Mouse (Mus musculus): ENCODE measurements at regions not wholly inside any gene's neighbourhood (a gene's known extent, or its start where the extent isn't known, plus 50 kb on each side); places are given as distances from the start of the nearest gene placed in this dataset.

- no peaks in the 10 kb centered on the region for H3K27me3 ChIP-seq
- H3K9ac ChIP-seq = no peak overlapping the region
- WGBS = 93% methylated on average over 14 of the region's 14 CpGs
- H3K27ac ChIP-seq = no peak overlapping the region
- no peak for ATAC-seq (ENCODE audit: low FRiP score)
- no peak overlapping the region for H3K4me3 ChIP-seq (replicated peaks)
- no peaks in the 10 kb centered on the region for H3K9me3 ChIP-seq
- no peaks in the 10 kb centered on the region for H3K36me3 ChIP-seq (replicated peaks)
- H3K4me1 ChIP-seq = peaks cover 3% of the 10 kb centered on the region; the same call in 1 of the 2 replicates
- no peak overlapping the region for H3K4me2 ChIP-seq
Observed at GRCm38 (mm10) chr1:69440564-69441334, 246.3 kb downstream of the Ikzf2 start.

- no peak overlapping the region for H3K9ac ChIP-seq
- no peaks in the 10 kb centered on the region for H3K27me3 ChIP-seq
- no peak overlapping the region for H3K4me3 ChIP-seq (replicated peaks)
- H3K27ac ChIP-seq = no peak overlapping the region
- H3K4me1 ChIP-seq = no peaks in the 10 kb centered on the region
- H3K4me2 ChIP-seq = no peak overlapping the region
- H3K36me3 ChIP-seq (replicated peaks) = no peaks in the 10 kb centered on the region
- WGBS = 96% methylated on average over 8 of the region's 8 CpGs
- no peak for ATAC-seq (ENCODE audit: low FRiP score)
- H3K9me3 ChIP-seq = no peaks in the 10 kb centered on the region
Observed at GRCm38 (mm10) chr1:69437042-69437441, 250.0 kb downstream of the Ikzf2 start.

GRCm38 (mm10) chr1:69433655-69434357, 253.2 kb downstream of the Ikzf2 start:
- no peaks in the 10 kb centered on the region for H3K9me3 ChIP-seq
- H3K27me3 ChIP-seq = no peaks in the 10 kb centered on the region
- H3K36me3 ChIP-seq (replicated peaks) = no peaks in the 10 kb centered on the region
- H3K4me1 ChIP-seq = peaks cover 15% of the 10 kb centered on the region; the same call in 1 of the 2 replicates
- no peak overlapping the region for H3K4me3 ChIP-seq (replicated peaks)
- H3K9ac ChIP-seq = no peak overlapping the region
- no peak for ATAC-seq (ENCODE audit: low FRiP score)
- H3K27ac ChIP-seq = no peak overlapping the region
- H3K4me2 ChIP-seq = no peak overlapping the region
- 34% methylated on average over 8 of the region's 8 CpGs for WGBS

GRCm38 (mm10) chr1:69430683-69431407, 256.2 kb downstream of the Ikzf2 start:
- peaks cover 15% of the 10 kb centered on the region; the same call in 1 of the 2 replicates for H3K4me1 ChIP-seq
- no peak overlapping the region for H3K9ac ChIP-seq
- no peak overlapping the region for H3K4me2 ChIP-seq
- 41% methylated on average over 8 of the region's 8 CpGs for WGBS
- H3K9me3 ChIP-seq = no peaks in the 10 kb centered on the region
- no peaks in the 10 kb centered on the region for H3K36me3 ChIP-seq (replicated peaks)
- ATAC-seq (ENCODE audit: low FRiP score) = no peak
- H3K4me3 ChIP-seq (replicated peaks) = no peak overlapping the region
- no peaks in the 10 kb centered on the region for H3K27me3 ChIP-seq
- H3K27ac ChIP-seq = no peak overlapping the region

- Histone ChIP-seq H3K4me1 (peaks cover 15% of the 10 kb centered on the region; the same call in 1 of the 2 replicates), H3K4me2 (no peak overlapping the region), H3K36me3 (replicated peaks) (no peaks in the 10 kb centered on the region), H3K9me3 (no peaks in the 10 kb centered on the region), H3K4me3 (replicated peaks) (no peak overlapping the region), H3K27me3 (no peaks in the 10 kb centered on the region), H3K9ac (no peak overlapping the region), H3K27ac (no peak overlapping the region)
- 42% methylated on average over 5 of the region's 5 CpGs for WGBS
- no peak for ATAC-seq (ENCODE audit: low FRiP score)
Observed at GRCm38 (mm10) chr1:69429632-69430031, 257.4 kb downstream of the Ikzf2 start.

GRCm38 (mm10) chr1:69397676-69398075, 289.4 kb downstream of the Ikzf2 start:
- Histone ChIP-seq H3K9me3 (peaks cover 18% of the 10 kb centered on the region), H3K36me3 (replicated peaks) (no peaks in the 10 kb centered on the region), H3K4me2 (no peak overlapping the region), H3K4me1 (no peaks in the 10 kb centered on the region), H3K27me3 (no peaks in the 10 kb centered on the region), H3K9ac (no peak overlapping the region), H3K4me3 (replicated peaks) (no peak overlapping the region), H3K27ac (no peak overlapping the region)
- ATAC-seq (ENCODE audit: low FRiP score) = no peak
- 82% methylated on average over 2 of the region's 2 CpGs for WGBS

GRCm38 (mm10) chr1:69382374-69382773, 274.5 kb upstream of the Erbb4 start:
- no peak overlapping the region for H3K4me3 ChIP-seq (replicated peaks)
- 95% methylated on average over 1 of the region's 1 CpGs for WGBS
- H3K27me3 ChIP-seq = no peaks in the 10 kb centered on the region
- peaks cover 6% of the 10 kb centered on the region for H3K9me3 ChIP-seq
- H3K27ac ChIP-seq = no peak overlapping the region
- H3K9ac ChIP-seq = no peak overlapping the region
- no peaks in the 10 kb centered on the region for H3K4me1 ChIP-seq
- no peaks in the 10 kb centered on the region for H3K36me3 ChIP-seq (replicated peaks)
- no peak overlapping the region for H3K4me2 ChIP-seq
- ATAC-seq (ENCODE audit: low FRiP score) = no peak

- no peaks in the 10 kb centered on the region for H3K4me1 ChIP-seq
- H3K4me3 ChIP-seq (replicated peaks) = no peak overlapping the region
- no peak for ATAC-seq (ENCODE audit: low FRiP score)
- H3K9me3 ChIP-seq = peaks cover 14% of the 10 kb centered on the region
- no peak overlapping the region for H3K27ac ChIP-seq
- no peaks in the 10 kb centered on the region for H3K36me3 ChIP-seq (replicated peaks)
- no peak overlapping the region for H3K9ac ChIP-seq
- 91% methylated on average over 7 of the region's 7 CpGs for WGBS
- no peak overlapping the region for H3K4me2 ChIP-seq
- no peaks in the 10 kb centered on the region for H3K27me3 ChIP-seq
Observed at GRCm38 (mm10) chr1:69379741-69380140, 271.9 kb upstream of the Erbb4 start.

GRCm38 (mm10) chr1:69376923-69377706, 269.3 kb upstream of the Erbb4 start:
- Histone ChIP-seq H3K36me3 (replicated peaks) (no peaks in the 10 kb centered on the region), H3K4me2 (no peak overlapping the region), H3K27me3 (no peaks in the 10 kb centered on the region), H3K9me3 (peaks cover 14% of the 10 kb centered on the region), H3K9ac (no peak overlapping the region), H3K4me3 (replicated peaks) (no peak overlapping the region), H3K4me1 (no peaks in the 10 kb centered on the region), H3K27ac (no peak overlapping the region)
- no peak for ATAC-seq (ENCODE audit: low FRiP score)
- 96% methylated on average over 46 of the region's 46 CpGs for WGBS

GRCm38 (mm10) chr1:69375246-69375645, 267.4 kb upstream of the Erbb4 start:
- no peaks in the 10 kb centered on the region for H3K4me1 ChIP-seq
- no peak overlapping the region for H3K4me3 ChIP-seq (replicated peaks)
- no peak for ATAC-seq (ENCODE audit: low FRiP score)
- no peaks in the 10 kb centered on the region for H3K27me3 ChIP-seq
- H3K4me2 ChIP-seq = no peak overlapping the region
- H3K9ac ChIP-seq = no peak overlapping the region
- WGBS = 50% methylated on average over 1 of the region's 1 CpGs
- H3K9me3 ChIP-seq = peaks cover 14% of the 10 kb centered on the region
- H3K27ac ChIP-seq = no peak overlapping the region
- H3K36me3 ChIP-seq (replicated peaks) = no peaks in the 10 kb centered on the region

GRCm38 (mm10) chr1:69370078-69370477, 262.2 kb upstream of the Erbb4 start:
- H3K4me2 ChIP-seq = no peak overlapping the region
- H3K9ac ChIP-seq = no peak overlapping the region
- no peak overlapping the region for H3K4me3 ChIP-seq (replicated peaks)
- no peaks in the 10 kb centered on the region for H3K4me1 ChIP-seq
- ATAC-seq (ENCODE audit: low FRiP score) = no peak
- no peaks in the 10 kb centered on the region for H3K27me3 ChIP-seq
- no peaks in the 10 kb centered on the region for H3K9me3 ChIP-seq
- no peak overlapping the region for H3K27ac ChIP-seq
- WGBS = 92% methylated on average over 2 of the region's 2 CpGs
- no peaks in the 10 kb centered on the region for H3K36me3 ChIP-seq (replicated peaks)

GRCm38 (mm10) chr1:69367531-69367930, 259.7 kb upstream of the Erbb4 start:
- Histone ChIP-seq H3K4me2 (no peak overlapping the region), H3K4me1 (no peaks in the 10 kb centered on the region), H3K9ac (no peak overlapping the region), H3K36me3 (replicated peaks) (no peaks in the 10 kb centered on the region), H3K9me3 (no peaks in the 10 kb centered on the region), H3K4me3 (replicated peaks) (no peak overlapping the region), H3K27me3 (no peaks in the 10 kb centered on the region), H3K27ac (no peak overlapping the region)
- ATAC-seq (ENCODE audit: low FRiP score) = no peak
- 63% methylated on average over 1 of the region's 1 CpGs for WGBS
